Mouse (Mus musculus): ENCODE measurements around the gene Adgrf1. TPM values are rescaled to one million over a fixed set of nuclear protein-coding genes. Genes with fewer than 3 reads are reported as not detected.
"Not testable (repeated sequence)": the region's sequence is repeated elsewhere in the genome, so short reads cannot be mapped to it uniquely, and the experiment has no call there.

Adgrf1 gene
- polyA plus RNA-seq, 1 experiment, result not detected

GRCm38 (mm10) chr17:43325986-43326671, 56.0 kb downstream of the Adgrf1 start:
- no peak for TF ChIP-seq CTCF (IDR thresholded peaks at IDR 0.05; ENCODE audit: low read depth, low read length)
- TF ChIP-seq POLR2A (IDR thresholded peaks at IDR 0.05; ENCODE audit: borderline replicate concordance, low read depth, low read length), result no peak
- Histone ChIP-seq H3K4me1 (ENCODE audit: control insufficient read depth, insufficient read depth, low read length) (peaks cover 12% of the 10 kb centered on the region), H3K4me3 (ENCODE audit: insufficient read depth, low read length) (no peak overlapping the region), H3K27ac (ENCODE audit: insufficient read depth, low read depth, low read length) (no peak overlapping the region)

DNA sequence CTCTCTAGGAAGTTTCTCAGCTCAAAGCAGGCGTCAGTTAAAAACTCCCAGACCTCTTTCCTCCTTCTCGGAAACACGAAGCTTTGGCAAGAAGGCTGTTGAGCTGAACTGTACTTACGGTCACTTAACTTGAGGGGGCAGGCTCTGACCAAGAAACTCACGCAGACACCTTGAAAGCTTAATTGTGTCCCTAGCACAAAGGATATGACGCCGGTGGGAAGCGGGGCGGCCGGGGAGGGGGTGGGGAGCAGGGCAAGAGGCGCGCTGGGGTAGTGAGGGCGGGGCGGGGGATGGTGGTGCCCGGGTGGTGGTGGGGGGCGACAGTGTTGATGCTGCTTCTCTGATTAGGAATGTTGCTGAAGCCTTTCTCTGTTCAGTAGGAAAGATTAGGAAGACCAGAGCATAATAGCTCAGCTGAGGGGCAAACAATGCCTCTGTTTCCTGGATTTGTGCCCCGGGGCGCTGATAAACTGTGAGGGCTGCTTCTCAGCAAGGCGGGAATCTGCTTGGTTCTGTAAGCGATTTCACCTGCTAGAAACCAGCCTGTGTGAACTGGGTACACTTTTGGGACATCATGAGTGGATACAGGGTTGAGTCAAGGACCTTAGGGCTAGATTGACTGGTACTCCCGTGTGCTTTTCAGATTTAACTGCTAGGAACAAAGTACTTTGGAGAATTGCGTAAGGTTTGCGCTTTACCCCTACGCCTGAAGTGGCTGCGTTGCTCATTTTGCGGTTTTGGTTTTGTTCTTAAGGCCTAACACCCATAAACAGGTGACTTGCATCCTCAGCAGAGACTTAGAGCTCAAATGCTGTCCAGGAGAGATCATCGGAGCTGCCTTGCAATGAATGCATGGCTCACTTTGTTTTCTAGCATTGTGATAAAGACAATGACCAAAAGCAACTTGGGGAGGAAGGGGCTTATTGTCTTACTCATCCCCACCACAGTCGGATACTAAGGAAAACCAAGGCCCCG, 56.9 kb downstream of the Adgrf1 start:
- H3K4me1 ChIP-seq (ENCODE audit: control insufficient read depth, insufficient read depth, low read length), result peaks cover 13% of the 10 kb centered on the region
- TF ChIP-seq POLR2A (IDR thresholded peaks at IDR 0.05; ENCODE audit: borderline replicate concordance, low read depth, low read length) (no peak), CTCF (IDR thresholded peaks at IDR 0.05; ENCODE audit: low read depth, low read length) (peak; percentile 37; the same call in 1 of the 2 replicates)
- no peak overlapping the region for H3K27ac ChIP-seq (ENCODE audit: insufficient read depth, low read depth, low read length)
- H3K4me3 ChIP-seq (ENCODE audit: insufficient read depth, low read length), result no peak overlapping the region

DNA sequence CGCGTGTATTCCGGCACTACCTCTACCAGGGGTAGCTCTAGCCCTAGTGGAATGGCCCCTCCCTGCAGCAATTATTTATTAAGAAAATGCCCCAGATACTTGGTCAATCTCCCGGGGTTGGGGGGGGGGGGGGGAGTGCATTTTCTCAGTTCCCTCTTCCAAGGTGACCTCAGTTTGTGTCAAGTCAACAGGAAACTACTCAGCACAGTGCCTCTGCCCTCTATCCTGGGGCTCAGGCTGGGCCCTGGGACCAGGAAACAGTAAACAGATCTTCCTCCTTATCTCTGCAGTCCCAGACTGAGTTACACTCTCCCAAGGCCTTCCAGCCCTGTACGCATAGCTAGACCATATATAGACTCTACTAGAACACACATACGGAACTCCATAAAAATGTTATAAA, 57.7 kb downstream of the Adgrf1 start:
- Histone ChIP-seq H3K4me1 (ENCODE audit: control insufficient read depth, insufficient read depth, low read length) (peaks cover 20% of the 10 kb centered on the region), H3K4me3 (ENCODE audit: insufficient read depth, low read length) (no peak overlapping the region), H3K27ac (ENCODE audit: insufficient read depth, low read depth, low read length) (no peak overlapping the region)
- no peak for TF ChIP-seq POLR2A (IDR thresholded peaks at IDR 0.05; ENCODE audit: borderline replicate concordance, low read depth, low read length)
- TF ChIP-seq CTCF (IDR thresholded peaks at IDR 0.05; ENCODE audit: low read depth, low read length), result no peak

DNA sequence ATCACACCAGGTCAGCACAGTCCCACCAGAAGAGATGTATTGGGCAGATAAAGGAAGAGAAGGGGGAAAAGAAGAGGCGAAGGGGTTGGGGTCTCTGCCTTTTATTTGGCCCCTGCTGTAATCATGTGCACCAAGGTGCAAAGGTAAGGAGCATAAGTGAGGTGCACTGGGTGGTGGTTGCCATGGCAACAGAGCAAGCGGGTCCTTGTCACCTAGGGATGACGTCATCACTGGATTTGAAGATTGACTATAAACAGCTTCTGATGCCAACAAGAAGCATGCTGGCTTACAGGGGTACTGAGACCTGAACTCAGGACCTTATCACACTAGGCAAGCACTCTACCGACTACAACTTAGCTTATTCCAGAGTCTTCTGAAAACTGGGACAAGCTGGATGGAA, 59.1 kb downstream of the Adgrf1 start:
- peaks cover 26% of the 10 kb centered on the region for H3K4me1 ChIP-seq (ENCODE audit: control insufficient read depth, insufficient read depth, low read length)
- TF ChIP-seq CTCF (IDR thresholded peaks at IDR 0.05; ENCODE audit: low read depth, low read length) (no peak), POLR2A (IDR thresholded peaks at IDR 0.05; ENCODE audit: borderline replicate concordance, low read depth, low read length) (no peak)
- no peak overlapping the region for H3K27ac ChIP-seq (ENCODE audit: insufficient read depth, low read depth, low read length)
- no peak overlapping the region for H3K4me3 ChIP-seq (ENCODE audit: insufficient read depth, low read length)

GRCm38 (mm10) chr17:43329761-43330183, 59.6 kb downstream of the Adgrf1 start:
- Histone ChIP-seq H3K4me1 (ENCODE audit: control insufficient read depth, insufficient read depth, low read length) (peaks cover 29% of the 10 kb centered on the region), H3K4me3 (ENCODE audit: insufficient read depth, low read length) (no peak overlapping the region), H3K27ac (ENCODE audit: insufficient read depth, low read depth, low read length) (no peak overlapping the region)
- TF ChIP-seq POLR2A (IDR thresholded peaks at IDR 0.05; ENCODE audit: borderline replicate concordance, low read depth, low read length), result no peak
- no peak for TF ChIP-seq CTCF (IDR thresholded peaks at IDR 0.05; ENCODE audit: low read depth, low read length)

- no peak for TF ChIP-seq POLR2A (IDR thresholded peaks at IDR 0.05; ENCODE audit: borderline replicate concordance, low read depth, low read length)
- no peak for TF ChIP-seq CTCF (IDR thresholded peaks at IDR 0.05; ENCODE audit: low read depth, low read length)
- Histone ChIP-seq H3K4me3 (ENCODE audit: insufficient read depth, low read length) (no peak overlapping the region), H3K27ac (ENCODE audit: insufficient read depth, low read depth, low read length) (peak overlapping the region; percentile 5; the same call in 1 of the 2 replicates), H3K4me1 (ENCODE audit: control insufficient read depth, insufficient read depth, low read length) (peaks cover 21% of the 10 kb centered on the region)
Observed at GRCm38 (mm10) chr17:43332686-43333085, 62.6 kb downstream of the Adgrf1 start.

DNA sequence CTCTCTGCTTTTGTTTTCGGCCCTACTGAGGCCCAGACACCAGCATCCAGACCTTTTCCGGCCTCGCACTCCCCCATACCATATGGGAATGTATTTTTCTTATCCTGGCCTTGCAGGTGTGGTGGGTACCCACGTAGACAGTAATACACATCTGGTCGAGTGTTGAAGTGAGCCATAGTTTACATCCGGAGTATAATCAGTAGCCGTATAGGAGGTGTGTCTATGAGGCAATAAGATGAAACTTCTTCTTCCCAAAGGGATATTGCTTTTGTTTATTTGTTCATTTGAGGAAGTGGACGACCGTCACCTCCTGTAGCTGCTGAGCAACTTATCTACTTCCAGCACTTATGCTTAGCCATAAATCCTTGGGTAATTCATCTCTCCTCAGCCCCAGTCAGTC, 63.9 kb downstream of the Adgrf1 start:
- Histone ChIP-seq H3K4me3 (ENCODE audit: insufficient read depth, low read length) (no peak overlapping the region), H3K4me1 (ENCODE audit: control insufficient read depth, insufficient read depth, low read length) (peaks cover 17% of the 10 kb centered on the region), H3K27ac (ENCODE audit: insufficient read depth, low read depth, low read length) (no peak overlapping the region)
- TF ChIP-seq CTCF (IDR thresholded peaks at IDR 0.05; ENCODE audit: low read depth, low read length), result no peak
- no peak for TF ChIP-seq POLR2A (IDR thresholded peaks at IDR 0.05; ENCODE audit: borderline replicate concordance, low read depth, low read length)

GRCm38 (mm10) chr17:43337643-43338042, 67.5 kb downstream of the Adgrf1 start:
- TF ChIP-seq CTCF (IDR thresholded peaks at IDR 0.05; ENCODE audit: low read depth, low read length) (no peak), POLR2A (IDR thresholded peaks at IDR 0.05; ENCODE audit: borderline replicate concordance, low read depth, low read length) (no peak)
- Histone ChIP-seq H3K4me1 (ENCODE audit: control insufficient read depth, insufficient read depth, low read length) (peaks cover 10% of the 10 kb centered on the region), H3K4me3 (ENCODE audit: insufficient read depth, low read length) (no peak overlapping the region), H3K27ac (ENCODE audit: insufficient read depth, low read depth, low read length) (no peak overlapping the region)

DNA sequence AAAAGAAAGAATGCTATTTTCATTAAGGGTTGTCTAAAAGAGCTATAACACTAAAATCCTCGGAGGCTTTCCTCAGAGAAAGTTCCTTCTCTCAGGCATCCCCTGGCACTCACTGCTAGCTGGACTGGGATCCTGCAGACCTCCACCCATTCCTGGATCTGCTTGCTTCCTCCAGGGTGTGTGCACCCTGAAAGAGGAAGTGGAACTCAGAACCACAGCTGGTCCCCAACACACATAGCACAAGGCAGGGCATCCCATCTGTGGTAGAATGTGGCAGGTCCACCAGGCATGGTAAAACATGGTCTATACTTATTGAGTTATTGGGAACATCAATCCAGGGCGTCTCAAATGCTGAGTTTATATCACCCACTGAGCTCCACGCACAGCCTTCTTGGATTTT, 68.2 kb downstream of the Adgrf1 start:
- no peak overlapping the region for H3K27ac ChIP-seq (ENCODE audit: insufficient read depth, low read depth, low read length)
- H3K4me1 ChIP-seq (ENCODE audit: control insufficient read depth, insufficient read depth, low read length), result peaks cover 6% of the 10 kb centered on the region
- TF ChIP-seq POLR2A (IDR thresholded peaks at IDR 0.05; ENCODE audit: borderline replicate concordance, low read depth, low read length) (no peak), CTCF (IDR thresholded peaks at IDR 0.05; ENCODE audit: low read depth, low read length) (no peak)
- no peak overlapping the region for H3K4me3 ChIP-seq (ENCODE audit: insufficient read depth, low read length)

GRCm38 (mm10) chr17:43346499-43346898, 76.4 kb downstream of the Adgrf1 start:
- H3K4me3 ChIP-seq (ENCODE audit: insufficient read depth, low read length); H3K4me1 ChIP-seq (ENCODE audit: control insufficient read depth, insufficient read depth, low read length); H3K27ac ChIP-seq (ENCODE audit: insufficient read depth, low read depth, low read length): not testable (repeated sequence)
